Mouse (Mus musculus) liver, adult 2 months (tissue): ENCODE results near the gene Rims4. TPM values are rescaled to one million over a fixed set of nuclear protein-coding genes. Genes with fewer than 3 reads are reported as not detected.

ENCODE experiments used
- DNase-seq: peaks from one replicate; pipeline ENCODE4 v3.0.0-alpha.2; 2011; ENCODE audit warnings: low read depth, low spot score; ENCODE audit errors: extremely low read depth
- H3K27ac ChIP-seq: fragments of 200-500 bp; replicated peaks from 2 replicates; pipeline ENCODE4 v1.5.1; 2012; ENCODE audit warnings: low read depth, mild to moderate bottlenecking, control low read depth, inconsistent platforms, low read length; ENCODE audit not compliant: insufficient read depth
- H3K27me3 ChIP-seq: fragments of 200-500 bp; 2 replicates; pipeline ENCODE4 v1.6.1; 2012; ENCODE audit warnings: mild to moderate bottlenecking, moderate library complexity, low read length, inconsistent platforms; ENCODE audit not compliant: control insufficient read depth, insufficient read depth
- H3K36me3 ChIP-seq: fragments of 200-500 bp; 2 replicates; pipeline ENCODE4 v1.6.1; 2012; ENCODE audit warnings: low read length, inconsistent platforms; ENCODE audit not compliant: control insufficient read depth, insufficient read depth
- H3K4me1 ChIP-seq: fragments of 200-500 bp; 2 replicates; pipeline ENCODE4 v1.6.1; 2011; ENCODE audit warnings: low read length; ENCODE audit not compliant: control insufficient read depth, insufficient read depth
- H3K4me3 ChIP-seq: fragments of 200-500 bp; 2 replicates; pipeline ENCODE4 v1.5.1; 2011; ENCODE audit warnings: low read depth, mild to moderate bottlenecking, control low read depth, low read length, moderate library complexity; ENCODE audit not compliant: insufficient read depth
- H3K79me2 ChIP-seq: fragments of 200-500 bp; 2 replicates; pipeline ENCODE4 v1.6.1; 2012; ENCODE audit warnings: inconsistent platforms, mild to moderate bottlenecking, low read length, moderate library complexity; ENCODE audit not compliant: control insufficient read depth, insufficient read depth
- H3K9ac ChIP-seq: fragments of 200-500 bp; 2 replicates; pipeline ENCODE4 v1.6.1; 2012; ENCODE audit warnings: low read depth, mild to moderate bottlenecking, control low read depth, inconsistent platforms, low read length
- CTCF ChIP-seq: fragments of 200-500 bp; IDR thresholded peaks from 2 replicates; pipeline ENCODE4 v1.5.1; 2011; ENCODE audit warnings: low read depth, low read length, control low read depth
- POLR2A ChIP-seq: fragments of 200-500 bp; IDR thresholded peaks from 2 replicates; pipeline ENCODE4 v1.6.1; 2011; ENCODE audit warnings: low read length, control low read depth; ENCODE audit not compliant: insufficient read depth; ENCODE audit errors: extremely low read depth
- WGBS: fragments of 180-500 bp; shearing (Covaris S2); methylation state at CpG from one replicate; pipeline ENCODE4 v1.1.7; 2018; 5-methylcytosine and 5-hydroxymethylcytosine counted together
- polyA plus RNA-seq: library from polyadenylated mRNA; depleted of rRNA; stranded (reverse); fragments of >200 nt; gene quantifications from 2 replicates; pipeline ENCODE4 v1.2.3, GENCODE M21; 2012
- total RNA-seq: library from RNA; depleted of rRNA; stranded (reverse); fragments of >200 nt; gene quantifications from 2 replicates; pipeline ENCODE4 v1.2.3, GENCODE M21; 2014

Gene Rims4
- total and polyA plus RNA-seq, 2 experiments, result 0.02 to 0.09 TPM

GRCm38 (mm10) chr2:163928464-163929200 lies 10.1 kb upstream of the Rims4 start:
- Histone ChIP-seq H3K4me3 (no peak overlapping the region), H3K9ac (no peak overlapping the region), H3K27me3 (no peaks in the 10 kb centered on the region), H3K27ac (no peak overlapping the region), H3K4me1 (no peaks in the 10 kb centered on the region), H3K36me3 (no peaks in the 10 kb centered on the region), H3K79me2 (no peaks in the 10 kb centered on the region)
- DNase-seq, result peak; percentile 18
- WGBS, result 63% methylated on average over 7 of the region's 7 CpGs
- TF ChIP-seq CTCF (no peak), POLR2A (no peak)

GRCm38 (mm10) chr2:163925044-163925443 lies 6.6 kb upstream of the Rims4 start:
- TF ChIP-seq POLR2A (no peak), CTCF (no peak)
- no peak overlapping the region for H3K27ac ChIP-seq
- H3K79me2 ChIP-seq, result no peaks in the 10 kb centered on the region
- H3K4me1 ChIP-seq, result no peaks in the 10 kb centered on the region
- H3K9ac ChIP-seq, result no peak overlapping the region
- no peak for DNase-seq
- H3K36me3 ChIP-seq, result no peaks in the 10 kb centered on the region
- H3K27me3 ChIP-seq, result no peaks in the 10 kb centered on the region
- no peak overlapping the region for H3K4me3 ChIP-seq
- WGBS, result 88% methylated on average over 10 of the region's 10 CpGs

DNA sequence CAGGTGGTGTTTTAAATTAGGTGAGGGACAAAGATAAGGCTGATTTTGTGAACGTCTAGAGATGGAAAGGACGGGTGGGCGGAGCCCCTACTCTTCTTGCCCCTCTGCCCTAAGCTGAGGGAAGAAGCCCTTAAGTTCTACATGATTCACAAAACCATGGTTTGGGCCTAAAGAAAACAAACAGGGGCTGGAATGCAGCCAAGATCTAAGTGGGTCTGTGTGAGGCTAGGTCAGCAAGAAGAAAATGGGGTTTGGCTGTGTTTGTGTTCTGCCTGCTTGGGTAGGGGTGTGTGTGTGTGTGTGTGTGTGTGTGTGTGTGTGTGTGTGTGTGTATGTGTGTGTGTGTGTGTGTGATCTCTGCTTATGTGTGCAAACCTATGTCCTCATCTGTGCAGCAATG lies 6.0 kb upstream of the Rims4 start:
- DNase-seq, result no peak

GRCm38 (mm10) chr2:163923113-163923512 lies 4.6 kb upstream of the Rims4 start:
- TF ChIP-seq POLR2A (no peak), CTCF (no peak)
- no peak overlapping the region for H3K4me3 ChIP-seq
- no peaks in the 10 kb centered on the region for H3K79me2 ChIP-seq
- no peak overlapping the region for H3K27ac ChIP-seq
- H3K27me3 ChIP-seq, result peaks cover 13% of the 10 kb centered on the region
- no peak for DNase-seq
- no peaks in the 10 kb centered on the region for H3K4me1 ChIP-seq
- no peak overlapping the region for H3K9ac ChIP-seq
- no peaks in the 10 kb centered on the region for H3K36me3 ChIP-seq
- 88% methylated on average over 9 of the region's 9 CpGs for WGBS

More for the DNA sequence above, 6.0 kb upstream of the Rims4 start:
- Histone ChIP-seq H3K36me3 (no peaks in the 10 kb centered on the region), H3K4me1 (no peaks in the 10 kb centered on the region), H3K9ac (no peak overlapping the region), H3K4me3 (no peak overlapping the region), H3K27ac (no peak overlapping the region), H3K27me3 (peaks cover 2% of the 10 kb centered on the region; the same call in 1 of the 2 replicates), H3K79me2 (no peaks in the 10 kb centered on the region)
- TF ChIP-seq CTCF (no peak), POLR2A (no peak)
- 72% methylated on average over 3 of the region's 3 CpGs for WGBS

- Histone ChIP-seq H3K27me3 (peaks cover 14% of the 10 kb centered on the region), H3K4me3 (no peak overlapping the region)
- 79% methylated on average over 3 of the region's 3 CpGs for WGBS
Measured at GRCm38 (mm10) chr2:163919581-163919980, 1.1 kb upstream of the Rims4 start.

GRCm38 (mm10) chr2:163916703-163917102 lies 1.8 kb downstream of the Rims4 start:
- no peaks in the 10 kb centered on the region for H3K36me3 ChIP-seq
- WGBS, result 88% methylated on average over 7 of the region's 7 CpGs

More at GRCm38 (mm10) chr2:163919581-163919980, 1.1 kb upstream of the Rims4 start:
- no peak for TF ChIP-seq POLR2A
- no peak for TF ChIP-seq CTCF
- no peak for DNase-seq
- H3K36me3 ChIP-seq, result no peaks in the 10 kb centered on the region
- no peak overlapping the region for H3K9ac ChIP-seq
- no peaks in the 10 kb centered on the region for H3K79me2 ChIP-seq
- H3K4me1 ChIP-seq, result no peaks in the 10 kb centered on the region
- H3K27ac ChIP-seq, result no peak overlapping the region

More at GRCm38 (mm10) chr2:163916703-163917102, 1.8 kb downstream of the Rims4 start:
- Histone ChIP-seq H3K27me3 (peaks cover 14% of the 10 kb centered on the region), H3K4me1 (no peaks in the 10 kb centered on the region), H3K9ac (no peak overlapping the region), H3K4me3 (no peak overlapping the region), H3K79me2 (no peaks in the 10 kb centered on the region), H3K27ac (no peak overlapping the region)
- DNase-seq, result no peak
- TF ChIP-seq CTCF, result no peak
- TF ChIP-seq POLR2A, result no peak
